Mouse (Mus musculus): ENCODE results near the gene Mesd. TPM values are rescaled to one million over a fixed set of nuclear protein-coding genes. Genes with fewer than 3 reads are reported as not detected.

Gene Mesd
- polyA plus RNA-seq, 1 experiment from 2014 or later = 84.4 TPM

GRCm38 (mm10) chr7:83921637-83922036, 37.4 kb downstream of the Mesd start:
- Histone ChIP-seq H3K4me2 (no peak overlapping the region), H3K27me3 (ENCODE audit: control insufficient read depth, insufficient read depth, low read length) (no peaks in the 10 kb centered on the region), H3K27ac (ENCODE audit: low read depth, low read length) (no peak overlapping the region), H3K4me3 (ENCODE audit: low read depth, low read length) (no peak overlapping the region), H3K36me3 (ENCODE audit: control insufficient read depth, insufficient read depth, low read length) (no peaks in the 10 kb centered on the region), H3K4me1 (ENCODE audit: control insufficient read depth, insufficient read depth, low read length) (no peaks in the 10 kb centered on the region), H3K9ac (ENCODE audit: low read length) (no peak overlapping the region), H3K9me3 (ENCODE audit: control insufficient read depth, low read length) (no peaks in the 10 kb centered on the region)
- DNase-seq (ENCODE audit: low spot score, missing footprints) (no peak), ATAC-seq (ENCODE audit: low FRiP score) (no peak)
- WGBS = 82% methylated on average over 3 of the region's 3 CpGs

- no peaks in the 10 kb centered on the region for H3K27me3 ChIP-seq (ENCODE audit: control insufficient read depth, insufficient read depth, low read length)
- no peak for DNase-seq (ENCODE audit: low spot score, missing footprints)
- 76% methylated on average over 3 of the region's 3 CpGs for WGBS
- H3K4me1 ChIP-seq (ENCODE audit: control insufficient read depth, insufficient read depth, low read length) = no peaks in the 10 kb centered on the region
- H3K36me3 ChIP-seq (ENCODE audit: control insufficient read depth, insufficient read depth, low read length) = no peaks in the 10 kb centered on the region
- H3K9me3 ChIP-seq (ENCODE audit: control insufficient read depth, low read length) = no peaks in the 10 kb centered on the region
- H3K27ac ChIP-seq (ENCODE audit: low read depth, low read length) = no peak overlapping the region
- no peak overlapping the region for H3K4me2 ChIP-seq
- ATAC-seq (ENCODE audit: low FRiP score) = no peak
- H3K4me3 ChIP-seq (ENCODE audit: low read depth, low read length) = no peak overlapping the region
- no peak overlapping the region for H3K9ac ChIP-seq (ENCODE audit: low read length)
These were observed 54.9 kb downstream of the Mesd start for GRCm38 (mm10) chr7:83939017-83939721.

GRCm38 (mm10) chr7:83940136-83940535, 55.9 kb downstream of the Mesd start:
- H3K27ac ChIP-seq (ENCODE audit: low read depth, low read length) = no peak overlapping the region
- no peak overlapping the region for H3K9ac ChIP-seq (ENCODE audit: low read length)
- no peaks in the 10 kb centered on the region for H3K36me3 ChIP-seq (ENCODE audit: control insufficient read depth, insufficient read depth, low read length)
- H3K4me2 ChIP-seq = no peak overlapping the region
- H3K9me3 ChIP-seq (ENCODE audit: control insufficient read depth, low read length) = no peaks in the 10 kb centered on the region
- DNase-seq (ENCODE audit: low spot score, missing footprints) (no peak), ATAC-seq (ENCODE audit: low FRiP score) (no peak)
- 85% methylated on average over 2 of the region's 2 CpGs for WGBS
- H3K4me3 ChIP-seq (ENCODE audit: low read depth, low read length) = no peak overlapping the region
- H3K4me1 ChIP-seq (ENCODE audit: control insufficient read depth, insufficient read depth, low read length) = no peaks in the 10 kb centered on the region
- no peaks in the 10 kb centered on the region for H3K27me3 ChIP-seq (ENCODE audit: control insufficient read depth, insufficient read depth, low read length)

- H3K27me3 ChIP-seq (ENCODE audit: control insufficient read depth, insufficient read depth, low read length) = no peaks in the 10 kb centered on the region
- no peaks in the 10 kb centered on the region for H3K36me3 ChIP-seq (ENCODE audit: control insufficient read depth, insufficient read depth, low read length)
- H3K4me3 ChIP-seq (ENCODE audit: low read depth, low read length) = no peak overlapping the region
- no peak overlapping the region for H3K9ac ChIP-seq (ENCODE audit: low read length)
- no peak for ATAC-seq (ENCODE audit: low FRiP score)
- no peak overlapping the region for H3K4me2 ChIP-seq
- no peak overlapping the region for H3K27ac ChIP-seq (ENCODE audit: low read depth, low read length)
- H3K9me3 ChIP-seq (ENCODE audit: control insufficient read depth, low read length) = no peaks in the 10 kb centered on the region
- WGBS = 92% methylated on average over 8 of the region's 8 CpGs
- no peak for DNase-seq (ENCODE audit: low spot score, missing footprints)
- no peaks in the 10 kb centered on the region for H3K4me1 ChIP-seq (ENCODE audit: control insufficient read depth, insufficient read depth, low read length)
These were observed 57.4 kb downstream of the Mesd start for GRCm38 (mm10) chr7:83941701-83942101.

- H3K9ac ChIP-seq (ENCODE audit: low read length) = no peak overlapping the region
- no peak overlapping the region for H3K4me3 ChIP-seq (ENCODE audit: low read depth, low read length)
- no peaks in the 10 kb centered on the region for H3K4me1 ChIP-seq (ENCODE audit: control insufficient read depth, insufficient read depth, low read length)
- H3K27me3 ChIP-seq (ENCODE audit: control insufficient read depth, insufficient read depth, low read length) = no peaks in the 10 kb centered on the region
- H3K9me3 ChIP-seq (ENCODE audit: control insufficient read depth, low read length) = no peaks in the 10 kb centered on the region
- WGBS = 80% methylated on average over 7 of the region's 7 CpGs
- DNase-seq (ENCODE audit: low spot score, missing footprints) (no peak), ATAC-seq (ENCODE audit: low FRiP score) (no peak)
- no peak overlapping the region for H3K4me2 ChIP-seq
- no peaks in the 10 kb centered on the region for H3K36me3 ChIP-seq (ENCODE audit: control insufficient read depth, insufficient read depth, low read length)
- H3K27ac ChIP-seq (ENCODE audit: low read depth, low read length) = no peak overlapping the region
These were observed 64.5 kb downstream of the Mesd start for GRCm38 (mm10) chr7:83948743-83949142.

GRCm38 (mm10) chr7:83949662-83950061, 65.4 kb downstream of the Mesd start:
- no peak for DNase-seq (ENCODE audit: low spot score, missing footprints)
- no peak overlapping the region for H3K9ac ChIP-seq (ENCODE audit: low read length)

More at GRCm38 (mm10) chr7:83949662-83950061, 65.4 kb downstream of the Mesd start:
- WGBS = 55% methylated on average over 6 of the region's 6 CpGs
- Histone ChIP-seq H3K9me3 (ENCODE audit: control insufficient read depth, low read length) (no peaks in the 10 kb centered on the region), H3K36me3 (ENCODE audit: control insufficient read depth, insufficient read depth, low read length) (no peaks in the 10 kb centered on the region), H3K4me2 (no peak overlapping the region), H3K4me3 (ENCODE audit: low read depth, low read length) (no peak overlapping the region), H3K4me1 (ENCODE audit: control insufficient read depth, insufficient read depth, low read length) (no peaks in the 10 kb centered on the region), H3K27ac (ENCODE audit: low read depth, low read length) (no peak overlapping the region), H3K27me3 (ENCODE audit: control insufficient read depth, insufficient read depth, low read length) (no peaks in the 10 kb centered on the region)
- no peak for ATAC-seq (ENCODE audit: low FRiP score)

Other genes with a start within 250 kb of the Mesd start
- gene Il16, start 138.7 kb upstream of the Mesd start, polyA plus RNA-seq (2014; fragmentation: Nextera tagmentation; extraction: Ambion mirVana) = 1.0 and 1.1 TPM in 2 replicates
- gene Cfap161, start 89.6 kb upstream of the Mesd start, polyA plus RNA-seq (2014; fragmentation: Nextera tagmentation; extraction: Ambion mirVana) = not detected in 2 replicates
- gene Tlnrd1, start 161 bp upstream of the Mesd start, polyA plus RNA-seq (2014; fragmentation: Nextera tagmentation; extraction: Ambion mirVana) = 13.1 and 16.8 TPM in 2 replicates
- gene Cemip, start 202.0 kb downstream of the Mesd start, polyA plus RNA-seq (2014; fragmentation: Nextera tagmentation; extraction: Ambion mirVana) = 0.62 and 0.63 TPM in 2 replicates